In genomic region chr8:38818163-38818562, GRCm38 (mm10) we compare ENCODE assay signal across 8 mouse cellular contexts.
A peak's percentile ranks its signal among the peaks of the same experiment; 100 is the strongest.
DNase-seq lines count a peak whose midpoint lies in the region; ATAC-seq and TF ChIP-seq lines count a peak whose summit lies in the region.

No protein-coding gene starts in this region.

- 25% methylated on average over 1 of the region's 1 CpGs for WGBS in heart, postnatal 0 days
- WGBS in forebrain, embryonic 14.5 days = 20% methylated on average over 1 of the region's 1 CpGs
- WGBS in lung, postnatal 0 days = 31% methylated on average over 1 of the region's 1 CpGs
- 29% methylated on average over 1 of the region's 1 CpGs for WGBS in heart, embryonic 12.5 days

- H3K4me1 ChIP-seq in heart, postnatal 0 days (ENCODE audit: control insufficient read depth, insufficient read depth) = no peaks in the 10 kb centered on the region
- no peaks in the 10 kb centered on the region for H3K4me1 ChIP-seq in forebrain, embryonic 14.5 days (ENCODE audit: control insufficient read depth, insufficient read depth, low read length)
- no peaks in the 10 kb centered on the region for H3K4me1 ChIP-seq in lung, postnatal 0 days (ENCODE audit: insufficient read depth, low read depth, low read length)
- no peaks in the 10 kb centered on the region for H3K4me1 ChIP-seq in heart, embryonic 12.5 days (replicated peaks)

- H3K27me3 ChIP-seq in heart, postnatal 0 days (ENCODE audit: control insufficient read depth, insufficient read depth, low read length) = no peaks in the 10 kb centered on the region
- H3K27me3 ChIP-seq in forebrain, embryonic 14.5 days (replicated peaks; ENCODE audit: control insufficient read depth, insufficient read depth, low read length) = no peaks in the 10 kb centered on the region
- no peaks in the 10 kb centered on the region for H3K27me3 ChIP-seq in lung, postnatal 0 days (replicated peaks; ENCODE audit: insufficient read depth, low read length)
- no peaks in the 10 kb centered on the region for H3K27me3 ChIP-seq in heart, embryonic 12.5 days (replicated peaks)

- no peaks in the 10 kb centered on the region for H3K36me3 ChIP-seq in heart, postnatal 0 days (replicated peaks; ENCODE audit: control insufficient read depth, insufficient read depth, low read length)
- H3K36me3 ChIP-seq in forebrain, embryonic 14.5 days (ENCODE audit: control insufficient read depth, insufficient read depth, low read length) = no peaks in the 10 kb centered on the region
- no peaks in the 10 kb centered on the region for H3K36me3 ChIP-seq in lung, postnatal 0 days (ENCODE audit: insufficient read depth, low read length)
- no peaks in the 10 kb centered on the region for H3K36me3 ChIP-seq in heart, embryonic 12.5 days

- TF ChIP-seq EP300 in heart, postnatal 0 days (IDR thresholded peaks at IDR 0.05; ENCODE audit: low read depth) = no peak
- no peak for TF ChIP-seq EP300 in lung, postnatal 0 days (IDR thresholded peaks at IDR 0.05)

- H3K4me3 ChIP-seq in heart, postnatal 0 days (ENCODE audit: low read depth, low read length) = no peak overlapping the region
- H3K4me3 ChIP-seq in forebrain, embryonic 14.5 days (ENCODE audit: low read depth, low read length) = no peak overlapping the region
- no peak overlapping the region for H3K4me3 ChIP-seq in lung, postnatal 0 days (ENCODE audit: low read depth, low read length)
- H3K4me3 ChIP-seq in heart, embryonic 12.5 days = no peak overlapping the region

- no peak overlapping the region for H3K9ac ChIP-seq in heart, postnatal 0 days (replicated peaks; ENCODE audit: low read depth, low read length)
- no peak overlapping the region for H3K9ac ChIP-seq in forebrain, embryonic 14.5 days (ENCODE audit: low read length)
- H3K9ac ChIP-seq in lung, postnatal 0 days (replicated peaks; ENCODE audit: low read depth) = no peak overlapping the region
- H3K9ac ChIP-seq in heart, embryonic 12.5 days = no peak overlapping the region

- H3K9me3 ChIP-seq in heart, postnatal 0 days (replicated peaks; ENCODE audit: control insufficient read depth, low read length) = no peaks in the 10 kb centered on the region
- no peaks in the 10 kb centered on the region for H3K9me3 ChIP-seq in forebrain, embryonic 14.5 days (replicated peaks; ENCODE audit: control insufficient read depth, low read length)
- H3K9me3 ChIP-seq in lung, postnatal 0 days (ENCODE audit: low read length) = no peaks in the 10 kb centered on the region
- H3K9me3 ChIP-seq in heart, embryonic 12.5 days (replicated peaks) = no peaks in the 10 kb centered on the region

- DNase-seq in heart, postnatal 0 days (ENCODE audit: low spot score) = peak; percentile 9
- DNase-seq in heart, adult 8-10 months (ENCODE audit: low spot score) = no peak
- DNase-seq in urinary bladder, postnatal 25 days (ENCODE audit: low spot score) = peak; percentile 16
- DNase-seq in urinary bladder, postnatal 10 days (ENCODE audit: low spot score) = no peak
- peak; percentile 85 for DNase-seq in forebrain, embryonic 14.5 days (ENCODE audit: low spot score)
- DNase-seq in lung, postnatal 0 days (ENCODE audit: low spot score) = peak; percentile 44
- no peak for DNase-seq in thymus, postnatal 10 days (ENCODE audit: low spot score in 2 of 2)

- peak; percentile 35; the same call in 1 of the 2 replicates for TF ChIP-seq CTCF in heart, postnatal 0 days (IDR thresholded peaks at IDR 0.05; ENCODE audit: low read depth)
- TF ChIP-seq CTCF in lung, postnatal 0 days (IDR thresholded peaks at IDR 0.05) = peak; percentile 63

- ATAC-seq in heart, postnatal 0 days (ENCODE audit: insufficient read depth, low read depth) = no peak
- ATAC-seq in forebrain, embryonic 14.5 days = 0 out of 2 replicates have a peak, but pooled peaks have one; percentile 46
- ATAC-seq in lung, postnatal 0 days = no peak
- ATAC-seq in heart, embryonic 12.5 days (ENCODE audit: insufficient number of reproducible peaks, low FRiP score) = no peak

- H3K27ac ChIP-seq in heart, postnatal 0 days (ENCODE audit: low read depth) = no peak overlapping the region
- H3K27ac ChIP-seq in forebrain, embryonic 14.5 days (ENCODE audit: low read depth, low read length) = no peak overlapping the region
- H3K27ac ChIP-seq in lung, postnatal 0 days (ENCODE audit: low read length) = no peak overlapping the region
- no peak overlapping the region for H3K27ac ChIP-seq in heart, embryonic 12.5 days (ENCODE audit: poor library complexity, severe bottlenecking)

- no peak overlapping the region for H3K4me2 ChIP-seq in heart, postnatal 0 days (ENCODE audit: low read depth, low read length)
- no peak overlapping the region for H3K4me2 ChIP-seq in forebrain, embryonic 14.5 days (ENCODE audit: low read length)
- no peak overlapping the region for H3K4me2 ChIP-seq in lung, postnatal 0 days (replicated peaks; ENCODE audit: low read depth, low read length)
- no peak overlapping the region for H3K4me2 ChIP-seq in heart, embryonic 12.5 days

Comparison
In these comparisons a context has a peak if more than half of its experiments do, and no peak if none do; other contexts are left out.
1. DNase-seq: peak in heart, postnatal 0 days (single experiment), urinary bladder, postnatal 25 days (single experiment), forebrain, embryonic 14.5 days (single experiment) and lung, postnatal 0 days (single experiment); none in heart, adult 8-10 months (single experiment), urinary bladder, postnatal 10 days (single experiment) and thymus, postnatal 10 days (0 of 2).